Mouse (Mus musculus): ENCODE data around the gene Dlgap5.

The Dlgap5 gene

GRCm38 (mm10) chr14:47353240-47353639 lies 65.0 kb downstream of the Dlgap5 start:
- no peak for DNase-seq (ENCODE audit: low spot score in 2 of 2)

- no peak for DNase-seq (ENCODE audit: low spot score in 2 of 2)
These were observed 65.9 kb downstream of the Dlgap5 start for GRCm38 (mm10) chr14:47352272-47352671.

- no peak for DNase-seq (ENCODE audit: low spot score in 2 of 2)
These were observed 67.2 kb downstream of the Dlgap5 start for GRCm38 (mm10) chr14:47350974-47351373.

- no peak for DNase-seq (ENCODE audit: low spot score in 2 of 2)
These were observed 71.5 kb downstream of the Dlgap5 start for GRCm38 (mm10) chr14:47346715-47347114.

- DNase-seq (ENCODE audit: low spot score in 2 of 2), result no peak
These were observed 76.4 kb downstream of the Dlgap5 start for GRCm38 (mm10) chr14:47341811-47342291.

- DNase-seq (ENCODE audit: low spot score in 2 of 2), result no peak
These were observed 77.8 kb downstream of the Dlgap5 start for GRCm38 (mm10) chr14:47340231-47340925.
